Mouse (Mus musculus): ENCODE measurements around the gene Camkv.

- TF ChIP-seq CTCF (conservative IDR thresholded peaks at IDR 0.05 in 1 of 2, IDR thresholded peaks at IDR 0.05 in 1 of 2; ENCODE audit: low read depth in 2 of 2, low read length in 2 of 2) (no peak), MYC (IDR thresholded peaks at IDR 0.05; ENCODE audit: low read depth, low read length) (0 out of 2 replicates have a peak, but pooled peaks have one; percentile 43), POLR2A (IDR thresholded peaks at IDR 0.05; ENCODE audit: low read depth, low read length) (peak; percentile 71), POLR2AphosphoS2 (IDR thresholded peaks at IDR 0.05; ENCODE audit: low read depth, low read length) (0 out of 2 replicates have a peak, but pooled peaks have one; percentile 33), GABPA (IDR thresholded peaks at IDR 0.05; ENCODE audit: insufficient replicate concordance, low read depth, low read length) (no peak), SMC3 (IDR thresholded peaks at IDR 0.05; ENCODE audit: low read depth, low read length) (no peak), EP300 (IDR thresholded peaks at IDR 0.05; ENCODE audit: low read length) (0 out of 2 replicates have a peak, but pooled peaks have one; percentile 60), MAZ (IDR thresholded peaks at IDR 0.05; ENCODE audit: low read depth, low read length) (no peak)
Observed at GRCm38 (mm10) chr9:107975399-107976386, 40.2 kb downstream of the Camkv start, which contains the start of gene Uba7.

Data from CH12.LX (cell line).